In the genomic region with DNA sequence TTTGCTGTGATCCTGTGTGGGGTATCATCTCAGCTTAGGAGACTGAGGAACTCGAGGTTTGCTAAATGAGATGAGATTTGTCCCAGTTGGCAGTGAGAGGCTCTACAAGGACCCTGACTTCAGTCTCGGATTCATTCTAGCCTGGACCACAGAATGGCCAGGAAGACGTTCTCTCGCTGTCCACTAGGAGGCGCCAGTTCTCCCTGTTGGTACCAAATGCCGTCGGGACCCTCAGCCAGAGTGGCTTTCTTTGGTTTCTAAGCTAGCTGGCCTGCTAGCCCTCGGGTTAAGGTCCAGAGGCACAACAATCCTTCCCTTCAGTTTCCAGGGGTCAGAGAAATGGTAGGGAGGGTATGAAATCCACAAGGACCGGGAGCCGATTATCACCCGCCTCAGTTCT, we compare ENCODE assay signal across 7 mouse cellular contexts. TPM values are rescaled to one million over a fixed set of nuclear protein-coding genes. Genes with fewer than 3 reads are reported as not detected.
DNase-seq lines count a peak whose midpoint lies in the region; ATAC-seq lines count a peak whose summit lies in the region.

No protein-coding gene starts in this region.

- H3K27ac ChIP-seq in forebrain, embryonic 14.5 days (ENCODE audit: low read depth, low read length): no peak overlapping the region

- H3K36me3 ChIP-seq in forebrain, embryonic 14.5 days (ENCODE audit: control insufficient read depth, insufficient read depth, low read length): no peaks in the 10 kb centered on the region

- no peaks in the 10 kb centered on the region for H3K9me3 ChIP-seq in forebrain, embryonic 14.5 days (replicated peaks; ENCODE audit: control insufficient read depth, low read length)

- H3K27me3 ChIP-seq in forebrain, embryonic 14.5 days (replicated peaks; ENCODE audit: control insufficient read depth, insufficient read depth, low read length): no peaks in the 10 kb centered on the region

- H3K4me1 ChIP-seq in forebrain, embryonic 14.5 days (ENCODE audit: control insufficient read depth, insufficient read depth, low read length): peaks cover 9% of the 10 kb centered on the region

- 19% methylated on average over 11 of the region's 11 CpGs for WGBS in forebrain, embryonic 14.5 days

- H3K4me2 ChIP-seq in forebrain, embryonic 14.5 days (ENCODE audit: low read length): no peak overlapping the region

- no peak overlapping the region for H3K9ac ChIP-seq in forebrain, embryonic 14.5 days (ENCODE audit: low read length)

- peak; percentile 31; the same call in 1 of the 2 replicates for ATAC-seq in forebrain, embryonic 14.5 days

- H3K4me3 ChIP-seq in forebrain, embryonic 14.5 days (ENCODE audit: low read depth, low read length): no peak overlapping the region

- DNase-seq in 3T3-L1 (ENCODE audit: low read depth, low spot score): peak; percentile 44
- peak; percentile 34 for DNase-seq in 416B (ENCODE audit: low read depth)
- DNase-seq in c-Kit-positive CD71-negative TER-119-negative erythroid progenitor cells, embryonic 14.5 days (ENCODE audit: low read depth): peak; percentile 36
- peak; percentile 82 for DNase-seq in forebrain, embryonic 14.5 days (ENCODE audit: low spot score)
- peak; percentile 52 for DNase-seq in hindlimb bud, embryonic 11.5 days (ENCODE audit: extremely low spot score, low read depth, low spot score)
- DNase-seq in lung, postnatal 10 days: peak; percentile 58
- peak; percentile 27 to 77 for DNase-seq in spleen, postnatal 4 days (ENCODE audit: low spot score in 2 of 2)

RNA-seq across cellular contexts. Expression of a gene that starts 36.5 kb away (rescaled TPM):
- polyA plus RNA-seq in forebrain, embryonic 14.5 days (2014; fragmentation: Nextera tagmentation; extraction: Ambion mirVana): 3.6 and 5.8 TPM in 2 replicates

RNA-seq across cellular contexts. Expression of a gene that starts 47.7 kb away (rescaled TPM):
- polyA plus RNA-seq in forebrain, embryonic 14.5 days (2014; fragmentation: Nextera tagmentation; extraction: Ambion mirVana): 5.8 and 6.1 TPM in 2 replicates
